Mouse (Mus musculus): ENCODE measurements at regions not wholly inside any gene's neighbourhood (a gene's known extent, or its start where the extent isn't known, plus 50 kb on each side); places are given as distances from the start of the nearest gene placed in this dataset.
"Not testable (repeated sequence)": the region's sequence is repeated elsewhere in the genome, so short reads cannot be mapped to it uniquely, and the experiment has no call there.

GRCm38 (mm10) chr10:23665916-23666315, 121.2 kb downstream of the Rps12 start:
- not testable (repeated sequence) for H3K27me3 ChIP-seq (ENCODE audit: control insufficient read depth, insufficient read depth, low read length); H3K4me2 ChIP-seq (replicated peaks); H3K9me3 ChIP-seq (ENCODE audit: control insufficient read depth, low read length); H3K4me3 ChIP-seq (replicated peaks; ENCODE audit: low read length); H3K4me1 ChIP-seq (replicated peaks; ENCODE audit: control insufficient read depth, insufficient read depth, low read length); H3K9ac ChIP-seq; DNase-seq (ENCODE audit: low spot score); ATAC-seq (ENCODE audit: low FRiP score); H3K27ac ChIP-seq; H3K36me3 ChIP-seq (replicated peaks; ENCODE audit: control insufficient read depth, insufficient read depth)
- 92% methylated on average over 8 of the region's 8 CpGs for WGBS

GRCm38 (mm10) chr10:23626201-23626600, 160.9 kb downstream of the Rps12 start:
- no peak overlapping the region for H3K27ac ChIP-seq
- ATAC-seq (ENCODE audit: low FRiP score) (no peak), DNase-seq (ENCODE audit: low spot score) (no peak)
- no peak overlapping the region for H3K9ac ChIP-seq
- no peaks in the 10 kb centered on the region for H3K4me1 ChIP-seq (replicated peaks; ENCODE audit: control insufficient read depth, insufficient read depth, low read length)
- H3K36me3 ChIP-seq (replicated peaks; ENCODE audit: control insufficient read depth, insufficient read depth): no peaks in the 10 kb centered on the region
- H3K9me3 ChIP-seq (ENCODE audit: control insufficient read depth, low read length): no peaks in the 10 kb centered on the region
- H3K4me2 ChIP-seq (replicated peaks): no peak overlapping the region
- 91% methylated on average over 4 of the region's 4 CpGs for WGBS
- H3K4me3 ChIP-seq (replicated peaks; ENCODE audit: low read length): no peak overlapping the region
- H3K27me3 ChIP-seq (ENCODE audit: control insufficient read depth, insufficient read depth, low read length): no peaks in the 10 kb centered on the region

- no peak for DNase-seq (ENCODE audit: low spot score)
- Histone ChIP-seq H3K4me1 (replicated peaks; ENCODE audit: control insufficient read depth, insufficient read depth, low read length) (no peaks in the 10 kb centered on the region), H3K27me3 (ENCODE audit: control insufficient read depth, insufficient read depth, low read length) (no peaks in the 10 kb centered on the region), H3K27ac (no peak overlapping the region), H3K9ac (no peak overlapping the region), H3K4me3 (replicated peaks; ENCODE audit: low read length) (no peak overlapping the region), H3K9me3 (ENCODE audit: control insufficient read depth, low read length) (no peaks in the 10 kb centered on the region), H3K4me2 (replicated peaks) (no peak overlapping the region), H3K36me3 (replicated peaks; ENCODE audit: control insufficient read depth, insufficient read depth) (no peaks in the 10 kb centered on the region)
- WGBS: 88% methylated on average over 2 of the region's 2 CpGs
- ATAC-seq (ENCODE audit: low FRiP score): no peak
These were observed 175.0 kb downstream of the Rps12 start for GRCm38 (mm10) chr10:23612030-23612429.

GRCm38 (mm10) chr10:23611183-23611582, 175.9 kb downstream of the Rps12 start:
- H3K9me3 ChIP-seq (ENCODE audit: control insufficient read depth, low read length): no peaks in the 10 kb centered on the region
- H3K4me3 ChIP-seq (replicated peaks; ENCODE audit: low read length): no peak overlapping the region
- H3K27me3 ChIP-seq (ENCODE audit: control insufficient read depth, insufficient read depth, low read length): no peaks in the 10 kb centered on the region
- no peak overlapping the region for H3K27ac ChIP-seq
- peak; percentile 80 for DNase-seq (ENCODE audit: low spot score)
- H3K4me2 ChIP-seq (replicated peaks): no peak overlapping the region
- H3K4me1 ChIP-seq (replicated peaks; ENCODE audit: control insufficient read depth, insufficient read depth, low read length): no peaks in the 10 kb centered on the region
- H3K36me3 ChIP-seq (replicated peaks; ENCODE audit: control insufficient read depth, insufficient read depth): no peaks in the 10 kb centered on the region
- no peak overlapping the region for H3K9ac ChIP-seq
- 43% methylated on average over 9 of the region's 9 CpGs for WGBS
- no peak for ATAC-seq (ENCODE audit: low FRiP score)

- H3K27me3 ChIP-seq (ENCODE audit: control insufficient read depth, insufficient read depth, low read length): no peaks in the 10 kb centered on the region
- no peak overlapping the region for H3K27ac ChIP-seq
- no peaks in the 10 kb centered on the region for H3K4me1 ChIP-seq (replicated peaks; ENCODE audit: control insufficient read depth, insufficient read depth, low read length)
- H3K9me3 ChIP-seq (ENCODE audit: control insufficient read depth, low read length): no peaks in the 10 kb centered on the region
- DNase-seq (ENCODE audit: low spot score) (no peak), ATAC-seq (ENCODE audit: low FRiP score) (no peak)
- no peak overlapping the region for H3K4me3 ChIP-seq (replicated peaks; ENCODE audit: low read length)
- no peak overlapping the region for H3K9ac ChIP-seq
- WGBS: 88% methylated on average over 6 of the region's 6 CpGs
- H3K4me2 ChIP-seq (replicated peaks): no peak overlapping the region
- no peaks in the 10 kb centered on the region for H3K36me3 ChIP-seq (replicated peaks; ENCODE audit: control insufficient read depth, insufficient read depth)
These were observed 176.6 kb downstream of the Rps12 start for GRCm38 (mm10) chr10:23610485-23610884.

- 72% methylated on average over 3 of the region's 3 CpGs for WGBS
- H3K4me2 ChIP-seq (replicated peaks): no peak overlapping the region
- no peaks in the 10 kb centered on the region for H3K27me3 ChIP-seq (ENCODE audit: control insufficient read depth, insufficient read depth, low read length)
- H3K36me3 ChIP-seq (replicated peaks; ENCODE audit: control insufficient read depth, insufficient read depth): no peaks in the 10 kb centered on the region
- H3K4me3 ChIP-seq (replicated peaks; ENCODE audit: low read length): no peak overlapping the region
- ATAC-seq (ENCODE audit: low FRiP score): no peak
- DNase-seq (ENCODE audit: low spot score): no peak
- H3K9me3 ChIP-seq (ENCODE audit: control insufficient read depth, low read length): no peaks in the 10 kb centered on the region
- H3K27ac ChIP-seq: no peak overlapping the region
- H3K4me1 ChIP-seq (replicated peaks; ENCODE audit: control insufficient read depth, insufficient read depth, low read length): no peaks in the 10 kb centered on the region
- H3K9ac ChIP-seq: no peak overlapping the region
These were observed 177.0 kb downstream of the Rps12 start for GRCm38 (mm10) chr10:23610046-23610445.

GRCm38 (mm10) chr10:23609270-23609914, 177.7 kb downstream of the Rps12 start:
- Histone ChIP-seq H3K9ac (no peak overlapping the region), H3K4me3 (replicated peaks; ENCODE audit: low read length) (no peak overlapping the region), H3K9me3 (ENCODE audit: control insufficient read depth, low read length) (no peaks in the 10 kb centered on the region), H3K4me2 (replicated peaks) (peak overlapping the region; percentile 19; the same call in 1 of the 2 replicates), H3K36me3 (replicated peaks; ENCODE audit: control insufficient read depth, insufficient read depth) (no peaks in the 10 kb centered on the region), H3K27ac (no peak overlapping the region), H3K27me3 (ENCODE audit: control insufficient read depth, insufficient read depth, low read length) (no peaks in the 10 kb centered on the region), H3K4me1 (replicated peaks; ENCODE audit: control insufficient read depth, insufficient read depth, low read length) (no peaks in the 10 kb centered on the region)
- ATAC-seq (ENCODE audit: low FRiP score) (no peak), DNase-seq (ENCODE audit: low spot score) (no peak)
- WGBS: 57% methylated on average over 18 of the region's 18 CpGs

- DNase-seq (ENCODE audit: low spot score) (no peak), ATAC-seq (ENCODE audit: low FRiP score) (no peak)
- Histone ChIP-seq H3K36me3 (replicated peaks; ENCODE audit: control insufficient read depth, insufficient read depth) (no peaks in the 10 kb centered on the region), H3K4me3 (replicated peaks; ENCODE audit: low read length) (no peak overlapping the region), H3K27me3 (ENCODE audit: control insufficient read depth, insufficient read depth, low read length) (no peaks in the 10 kb centered on the region), H3K4me1 (replicated peaks; ENCODE audit: control insufficient read depth, insufficient read depth, low read length) (no peaks in the 10 kb centered on the region), H3K9me3 (ENCODE audit: control insufficient read depth, low read length) (no peaks in the 10 kb centered on the region), H3K27ac (no peak overlapping the region), H3K9ac (no peak overlapping the region), H3K4me2 (replicated peaks) (no peak overlapping the region)
- 34% methylated on average over 5 of the region's 5 CpGs for WGBS
These were observed 186.4 kb downstream of the Rps12 start for GRCm38 (mm10) chr10:23600701-23601100.

GRCm38 (mm10) chr10:23595541-23595940, 191.5 kb downstream of the Rps12 start:
- Histone ChIP-seq H3K4me1 (replicated peaks; ENCODE audit: control insufficient read depth, insufficient read depth, low read length) (no peaks in the 10 kb centered on the region), H3K4me3 (replicated peaks; ENCODE audit: low read length) (no peak overlapping the region), H3K4me2 (replicated peaks) (no peak overlapping the region), H3K9ac (no peak overlapping the region), H3K27ac (no peak overlapping the region), H3K27me3 (ENCODE audit: control insufficient read depth, insufficient read depth, low read length) (no peaks in the 10 kb centered on the region), H3K36me3 (replicated peaks; ENCODE audit: control insufficient read depth, insufficient read depth) (no peaks in the 10 kb centered on the region), H3K9me3 (ENCODE audit: control insufficient read depth, low read length) (no peaks in the 10 kb centered on the region)
- 91% methylated on average over 3 of the region's 3 CpGs for WGBS
- ATAC-seq (ENCODE audit: low FRiP score) (no peak), DNase-seq (ENCODE audit: low spot score) (no peak)

GRCm38 (mm10) chr10:23580230-23580629, 206.8 kb downstream of the Rps12 start:
- DNase-seq (ENCODE audit: low spot score): no peak
- H3K4me2 ChIP-seq (replicated peaks): no peak overlapping the region
- ATAC-seq (ENCODE audit: low FRiP score): no peak
- H3K36me3 ChIP-seq (replicated peaks; ENCODE audit: control insufficient read depth, insufficient read depth): no peaks in the 10 kb centered on the region
- no peaks in the 10 kb centered on the region for H3K9me3 ChIP-seq (ENCODE audit: control insufficient read depth, low read length)
- H3K9ac ChIP-seq: no peak overlapping the region
- no peaks in the 10 kb centered on the region for H3K4me1 ChIP-seq (replicated peaks; ENCODE audit: control insufficient read depth, insufficient read depth, low read length)
- 35% methylated on average over 5 of the region's 5 CpGs for WGBS
- no peaks in the 10 kb centered on the region for H3K27me3 ChIP-seq (ENCODE audit: control insufficient read depth, insufficient read depth, low read length)
- no peak overlapping the region for H3K4me3 ChIP-seq (replicated peaks; ENCODE audit: low read length)
- no peak overlapping the region for H3K27ac ChIP-seq
